Mouse (Mus musculus) right cerebral cortex, adult 18-20 months (tissue): Measurements from ENCODE around the gene Scgb1b3.

Experiments used
- DNase-seq: peaks from one replicate; pipeline ENCODE4 v3.0.0; 2022; ENCODE audit warnings: mixed read lengths

Scgb1b3 gene

GRCm38 (mm10) chr7:31375292-31375691 lies at the start of gene Scgb1b3:
Gene Scgb1b3, plus strand, starts transcription at chr7:31375592.
- DNase-seq: no peak

- no peak for DNase-seq
Measured at GRCm38 (mm10) chr7:31362022-31362560, 13.3 kb upstream of the Scgb1b3 start, which contains the start of gene Scgb2b3. Gene Scgb2b3, minus strand, starts transcription at chr7:31362072.
